24 mouse cellular contexts compared by ENCODE assay signal in the genomic region with DNA sequence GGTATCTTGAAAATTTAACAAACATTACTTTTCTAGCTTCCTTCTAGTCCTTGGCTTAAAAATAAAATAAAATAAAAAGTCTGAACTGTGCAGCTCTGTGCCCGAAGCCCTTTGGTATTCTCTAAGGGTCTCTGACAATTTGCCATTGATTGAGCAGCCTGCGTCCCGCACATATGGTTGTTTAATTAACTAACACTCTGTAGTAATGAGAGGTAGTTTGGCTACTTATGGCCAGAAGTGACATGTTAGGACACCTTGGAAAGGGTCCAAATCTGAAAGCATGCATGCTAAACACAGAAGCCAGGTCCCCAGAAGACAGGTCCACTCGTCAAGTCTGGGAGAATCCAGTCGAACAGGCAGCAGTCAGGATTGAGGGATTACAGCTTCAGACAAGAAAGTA. TPM values are rescaled to one million over a fixed set of nuclear protein-coding genes. Genes with fewer than 3 reads are reported as not detected.
"Had no signal": no experiment of that assay in that cellular context is flagged by ENCODE, and none has a peak within 500 bp of the region (broad histone marks: within the 10 kb centered on the region; RNA-seq: fewer than 3 reads in every experiment).

No protein-coding gene starts in this region.

- H3K9me3 ChIP-seq: lung, embryonic 15.5 days; megakaryocyte, embryonic 14.5 days; midbrain, embryonic 13.5 days; neural tube, embryonic 12.5 days; stomach, embryonic 15.5 days had no signal

- H3K4me2 ChIP-seq: lung, embryonic 15.5 days; midbrain, embryonic 11.5 days; midbrain, embryonic 13.5 days; neural tube, embryonic 12.5 days; stomach, embryonic 15.5 days had no signal

- H3K27me3 ChIP-seq: lung, embryonic 15.5 days; megakaryocyte, embryonic 14.5 days; midbrain, embryonic 13.5 days; neural tube, embryonic 12.5 days; stomach, embryonic 15.5 days had no signal

- H3K4me1 ChIP-seq: lung, embryonic 15.5 days; megakaryocyte, embryonic 14.5 days; midbrain, embryonic 13.5 days; neural tube, embryonic 12.5 days; stomach, embryonic 15.5 days had no signal

- H3K4me3 ChIP-seq: lung, embryonic 15.5 days; megakaryocyte, embryonic 14.5 days; midbrain, embryonic 13.5 days; neural tube, embryonic 12.5 days; stomach, embryonic 15.5 days had no signal

- DNase-seq: liver, postnatal 0 days; lung, adult 2 months; lung, postnatal 14 days; lung, postnatal 36 days; right cerebral cortex, postnatal 14 days; thymus, adult 2 months; thymus, postnatal 25 days; thymus, postnatal 4 days had no signal

- H3K36me3 ChIP-seq: lung, embryonic 15.5 days; midbrain, embryonic 13.5 days; neural tube, embryonic 12.5 days; stomach, embryonic 15.5 days had no signal

- H3K27ac ChIP-seq: lung, embryonic 15.5 days; macrophage; midbrain, embryonic 13.5 days; neural tube, embryonic 12.5 days; stomach, embryonic 15.5 days; stomach, postnatal 0 days had no signal

- ATAC-seq: liver, postnatal 0 days; lung, postnatal 0 days; midbrain, embryonic 13.5 days; midbrain, embryonic 16.5 days had no signal

- H3K9ac ChIP-seq: liver, postnatal 0 days; lung, embryonic 15.5 days; midbrain, embryonic 13.5 days; neural tube, embryonic 12.5 days; stomach, embryonic 15.5 days had no signal

RNA-seq across cellular contexts. Expression of a gene that starts 22.0 kb away (rescaled TPM):
- total RNA-seq: megakaryocyte progenitor cell, adult 5-6 weeks; monocyte, adult 5-6 weeks had no signal
- polyA plus RNA-seq: liver, postnatal 0 days; macrophage had no signal

RNA-seq across cellular contexts. Expression of a gene that starts 46.7 kb away (rescaled TPM):
- total RNA-seq: megakaryocyte progenitor cell, adult 5-6 weeks; monocyte, adult 5-6 weeks; neutrophil, adult 5-6 weeks had no signal
- polyA plus RNA-seq: liver, postnatal 0 days; lung, adult 2 months; lung, embryonic 15.5 days; lung, postnatal 0 days; macrophage; midbrain, embryonic 11.5 days; midbrain, embryonic 13.5 days; midbrain, embryonic 16.5 days; neural tube, embryonic 12.5 days; neural tube, embryonic 14.5 days; spleen, adult 2 months; stomach, embryonic 15.5 days; stomach, postnatal 0 days; thymus, adult 2 months; urinary bladder, adult 2 months had no signal
